Mouse (Mus musculus): ENCODE results near the gene Wrap53.

The Wrap53 gene

GRCm38 (mm10) chr11:69600098-69600497 is 20.0 kb upstream of the Wrap53 start:
- DNase-seq: peak; percentile 57

GRCm38 (mm10) chr11:69599436-69599835 is 19.4 kb upstream of the Wrap53 start:
- DNase-seq: no peak

- DNase-seq: no peak
These were observed 14.8 kb upstream of the Wrap53 start for GRCm38 (mm10) chr11:69594853-69595252.

GRCm38 (mm10) chr11:69592799-69593198 is 12.7 kb upstream of the Wrap53 start:
- no peak for DNase-seq

- peak; percentile 56 for DNase-seq
These were observed 12.0 kb upstream of the Wrap53 start for GRCm38 (mm10) chr11:69591899-69592637.

- no peak for DNase-seq
These were observed 11.4 kb upstream of the Wrap53 start for GRCm38 (mm10) chr11:69591424-69591823.

- DNase-seq: no peak
These were observed 10.6 kb upstream of the Wrap53 start for GRCm38 (mm10) chr11:69590622-69591021.

- no peak for DNase-seq
These were observed 9.3 kb upstream of the Wrap53 start for GRCm38 (mm10) chr11:69589207-69589834.

- no peak for DNase-seq
These were observed 5.8 kb upstream of the Wrap53 start for GRCm38 (mm10) chr11:69585718-69586325.

- DNase-seq: no peak
These were observed 4.9 kb upstream of the Wrap53 start for GRCm38 (mm10) chr11:69584937-69585336.

GRCm38 (mm10) chr11:69584008-69584407 is 4.0 kb upstream of the Wrap53 start:
- no peak for DNase-seq

GRCm38 (mm10) chr11:69582230-69582805 is 2.3 kb upstream of the Wrap53 start:
- DNase-seq: no peak

- DNase-seq: no peak
These were observed 1.8 kb upstream of the Wrap53 start for GRCm38 (mm10) chr11:69581814-69582213.

GRCm38 (mm10) chr11:69581147-69581688 is 1.2 kb upstream of the Wrap53 start:
- peak; percentile 91 for DNase-seq

GRCm38 (mm10) chr11:69580572-69581146 is 604 bp upstream of the Wrap53 start:
- no peak for DNase-seq

- DNase-seq: peak; percentile 96
These were observed 682 bp downstream of the Wrap53 start for GRCm38 (mm10) chr11:69579128-69580017.

GRCm38 (mm10) chr11:69578301-69578700 is 1.8 kb downstream of the Wrap53 start:
- DNase-seq: no peak

- no peak for DNase-seq
These were observed 3.7 kb downstream of the Wrap53 start for GRCm38 (mm10) chr11:69576307-69576706.

- no peak for DNase-seq
These were observed 4.8 kb downstream of the Wrap53 start for GRCm38 (mm10) chr11:69575220-69575619.

- DNase-seq: no peak
These were observed 14.9 kb downstream of the Wrap53 start for GRCm38 (mm10) chr11:69565131-69565530.

GRCm38 (mm10) chr11:69564391-69564790 is 15.7 kb downstream of the Wrap53 start:
- DNase-seq: no peak

- DNase-seq: no peak
These were observed 16.7 kb downstream of the Wrap53 start for GRCm38 (mm10) chr11:69563373-69563772.

Measured in right cerebral cortex, postnatal 25 days (tissue).